14 mouse cellular contexts compared by ENCODE assay signal in genomic region chr16:43724444-43724843, GRCm38 (mm10). TPM values are rescaled to one million over a fixed set of nuclear protein-coding genes. Genes with fewer than 3 reads are reported as not detected.
DNase-seq lines count a peak whose midpoint lies in the region; ATAC-seq and TF ChIP-seq lines count a peak whose summit lies in the region.
"Had no signal": no experiment of that assay in that cellular context is flagged by ENCODE, and none has a peak within 500 bp of the region (broad histone marks: within the 10 kb centered on the region; RNA-seq: fewer than 3 reads in every experiment).

No protein-coding gene starts in this region.

- no peak overlapping the region for H3K27ac ChIP-seq in intestine, postnatal 0 days (ENCODE audit: low read depth, low read length)
- H3K27ac ChIP-seq in intestine, embryonic 15.5 days: no peak overlapping the region
- no peak overlapping the region for H3K27ac ChIP-seq in hindbrain, embryonic 16.5 days (ENCODE audit: low read depth, low read length)
- H3K27ac ChIP-seq in hindbrain, embryonic 12.5 days: no peak overlapping the region
- H3K27ac ChIP-seq: embryonic facial prominence, embryonic 15.5 days; stomach, embryonic 15.5 days had no signal

- H3K4me3 ChIP-seq in intestine, postnatal 0 days (ENCODE audit: low read depth, low read length): no peak overlapping the region
- H3K4me3 ChIP-seq in intestine, embryonic 15.5 days (replicated peaks): no peak overlapping the region
- no peak overlapping the region for H3K4me3 ChIP-seq in hindbrain, embryonic 16.5 days (ENCODE audit: low read length)
- no peak overlapping the region for H3K4me3 ChIP-seq in hindbrain, embryonic 12.5 days
- H3K4me3 ChIP-seq: embryonic facial prominence, embryonic 15.5 days; stomach, embryonic 15.5 days had no signal

- no peaks in the 10 kb centered on the region for H3K36me3 ChIP-seq in intestine, postnatal 0 days (ENCODE audit: control insufficient read depth, insufficient read depth)
- H3K36me3 ChIP-seq in intestine, embryonic 15.5 days: no peaks in the 10 kb centered on the region
- no peaks in the 10 kb centered on the region for H3K36me3 ChIP-seq in hindbrain, embryonic 16.5 days (ENCODE audit: control insufficient read depth, insufficient read depth, low read length)
- no peaks in the 10 kb centered on the region for H3K36me3 ChIP-seq in hindbrain, embryonic 12.5 days
- H3K36me3 ChIP-seq: embryonic facial prominence, embryonic 15.5 days; stomach, embryonic 15.5 days had no signal

- H3K9ac ChIP-seq in intestine, postnatal 0 days (ENCODE audit: low read depth, low read length): no peak overlapping the region
- H3K9ac ChIP-seq in intestine, embryonic 15.5 days: no peak overlapping the region
- no peak overlapping the region for H3K9ac ChIP-seq in hindbrain, embryonic 16.5 days (ENCODE audit: low read depth, low read length)
- H3K9ac ChIP-seq in hindbrain, embryonic 12.5 days: no peak overlapping the region
- H3K9ac ChIP-seq: embryonic facial prominence, embryonic 15.5 days; stomach, embryonic 15.5 days had no signal

- no peak overlapping the region for H3K4me2 ChIP-seq in intestine, postnatal 0 days (replicated peaks; ENCODE audit: low read depth)
- H3K4me2 ChIP-seq in intestine, embryonic 15.5 days (replicated peaks): no peak overlapping the region
- H3K4me2 ChIP-seq in hindbrain, embryonic 16.5 days (ENCODE audit: low read length): no peak overlapping the region
- no peak overlapping the region for H3K4me2 ChIP-seq in hindbrain, embryonic 12.5 days (replicated peaks)
- H3K4me2 ChIP-seq: embryonic facial prominence, embryonic 15.5 days; stomach, embryonic 15.5 days had no signal

- H3K9me3 ChIP-seq in intestine, postnatal 0 days (ENCODE audit: control insufficient read depth): no peaks in the 10 kb centered on the region
- no peaks in the 10 kb centered on the region for H3K9me3 ChIP-seq in intestine, embryonic 15.5 days
- H3K9me3 ChIP-seq in hindbrain, embryonic 16.5 days (ENCODE audit: control insufficient read depth, low read length): no peaks in the 10 kb centered on the region
- no peaks in the 10 kb centered on the region for H3K9me3 ChIP-seq in hindbrain, embryonic 12.5 days (replicated peaks)
- H3K9me3 ChIP-seq: embryonic facial prominence, embryonic 15.5 days; stomach, embryonic 15.5 days had no signal

- TF ChIP-seq CTCF in intestine, postnatal 0 days (IDR thresholded peaks at IDR 0.05; ENCODE audit: low read depth): peak; percentile 39; the same call in 1 of the 2 replicates

- H3K27me3 ChIP-seq in intestine, postnatal 0 days (replicated peaks; ENCODE audit: control insufficient read depth, insufficient read depth, low read length): no peaks in the 10 kb centered on the region
- H3K27me3 ChIP-seq in intestine, embryonic 15.5 days (replicated peaks): no peaks in the 10 kb centered on the region
- no peaks in the 10 kb centered on the region for H3K27me3 ChIP-seq in hindbrain, embryonic 16.5 days (replicated peaks; ENCODE audit: control insufficient read depth, insufficient read depth, low read length)
- no peaks in the 10 kb centered on the region for H3K27me3 ChIP-seq in hindbrain, embryonic 12.5 days
- H3K27me3 ChIP-seq: embryonic facial prominence, embryonic 15.5 days; stomach, embryonic 15.5 days had no signal

- 63% methylated on average over 3 of the region's 3 CpGs for WGBS in intestine, postnatal 0 days
- 76% methylated on average over 3 of the region's 3 CpGs for WGBS in intestine, embryonic 15.5 days
- WGBS in hindbrain, embryonic 16.5 days: 72% methylated on average over 3 of the region's 3 CpGs
- 71% methylated on average over 3 of the region's 3 CpGs for WGBS in hindbrain, embryonic 12.5 days

- no peaks in the 10 kb centered on the region for H3K4me1 ChIP-seq in intestine, postnatal 0 days (replicated peaks; ENCODE audit: control insufficient read depth, insufficient read depth, low read length)
- no peaks in the 10 kb centered on the region for H3K4me1 ChIP-seq in intestine, embryonic 15.5 days (replicated peaks)
- H3K4me1 ChIP-seq in hindbrain, embryonic 16.5 days (ENCODE audit: control insufficient read depth, insufficient read depth, low read depth, low read length): no peaks in the 10 kb centered on the region
- H3K4me1 ChIP-seq in hindbrain, embryonic 12.5 days: no peaks in the 10 kb centered on the region
- H3K4me1 ChIP-seq: embryonic facial prominence, embryonic 15.5 days; stomach, embryonic 15.5 days had no signal

- DNase-seq in A20 (ENCODE audit: low read depth, low spot score): peak; percentile 74
- DNase-seq in ES-CJ7 (ENCODE audit: low read depth, low spot score): peak; percentile 80
- peak; percentile 33 to 36 for DNase-seq in natural killer cell, adult 2 months (ENCODE audit: low spot score in 2 of 2)
- DNase-seq in cerebellum, adult 18-20 months: no peak
- DNase-seq: cerebellum, adult 11 months; midbrain, embryonic 14.5 days had no signal

- ATAC-seq in intestine, postnatal 0 days: no peak
- no peak for ATAC-seq in intestine, embryonic 15.5 days
- ATAC-seq in hindbrain, embryonic 16.5 days: no peak
- no peak for ATAC-seq in hindbrain, embryonic 12.5 days (ENCODE audit: low FRiP score)

RNA-seq across cellular contexts. Expression of gene Drd3, which starts 29.4 kb away (rescaled TPM):
- 0.13 TPM in 1 of 2 replicates, not detected in the other for polyA plus RNA-seq in intestine, postnatal 0 days (2015; fragmentation: Nextera tagmentation; extraction: Ambion mirVana)
- polyA plus RNA-seq in intestine, embryonic 15.5 days (2015; fragmentation: Nextera tagmentation; extraction: Ambion mirVana): not detected in 2 replicates
- not detected in 2 replicates for polyA plus RNA-seq in hindbrain, embryonic 16.5 days (2015; fragmentation: Nextera tagmentation; extraction: Ambion mirVana)
- polyA plus RNA-seq in hindbrain, embryonic 12.5 days (2016; fragmentation: Nextera tagmentation; extraction: Ambion mirVana): not detected in 2 replicates
- polyA plus RNA-seq: embryonic facial prominence, embryonic 15.5 days; hindbrain, embryonic 11.5 days; liver, embryonic 16.5 days; midbrain, embryonic 14.5 days had no signal

Comparison
In these comparisons a context has a peak if more than half of its experiments do, and no peak if none do; other contexts are left out.
1. DNase-seq: peak in A20 (single experiment), ES-CJ7 (single experiment) and natural killer cell, adult 2 months (2 of 2); none in cerebellum, adult 18-20 months (0 of 2).